Mouse (Mus musculus) cortical plate, adult 2 months (tissue): ENCODE results near the gene A930004D18Rik. TPM values are rescaled to one million over a fixed set of nuclear protein-coding genes. Genes with fewer than 3 reads are reported as not detected.

Source experiments
- H3K27ac ChIP-seq: fragments of 200-500 bp; 2 replicates; pipeline ENCODE4 v1.5.1; 2012; ENCODE audit warnings: low read length, control low read depth, inconsistent platforms; ENCODE audit not compliant: insufficient read depth
- H3K4me1 ChIP-seq: fragments of 200-500 bp; 2 replicates; pipeline ENCODE4 v1.6.1; 2011; ENCODE audit warnings: low read length; ENCODE audit not compliant: control insufficient read depth, insufficient read depth
- H3K4me3 ChIP-seq: fragments of 200-500 bp; 2 replicates; pipeline ENCODE4 v1.5.1; 2011; ENCODE audit warnings: mild to moderate bottlenecking, low read length, control low read depth; ENCODE audit not compliant: insufficient read depth
- CTCF ChIP-seq: fragments of 200-500 bp; IDR thresholded peaks from 2 replicates; pipeline ENCODE4 v1.5.1; 2011; ENCODE audit warnings: mild to moderate bottlenecking, control low read depth, low read length; ENCODE audit not compliant: insufficient read depth; ENCODE audit errors: extremely low read depth
- POLR2A ChIP-seq: fragments of 200-500 bp; IDR thresholded peaks from 2 replicates; pipeline ENCODE4 v1.6.1; 2011; ENCODE audit warnings: mild to moderate bottlenecking, low read length, control low read depth; ENCODE audit not compliant: insufficient read depth; ENCODE audit errors: extremely low read depth
- polyA plus RNA-seq: library from polyadenylated mRNA; depleted of rRNA; stranded (reverse); fragments of >200 nt; gene quantifications from 2 replicates; pipeline ENCODE4 v1.2.3, GENCODE M21; 2012

A930004D18Rik gene
- polyA plus RNA-seq, 1 experiment, result 1.9 TPM

DNA sequence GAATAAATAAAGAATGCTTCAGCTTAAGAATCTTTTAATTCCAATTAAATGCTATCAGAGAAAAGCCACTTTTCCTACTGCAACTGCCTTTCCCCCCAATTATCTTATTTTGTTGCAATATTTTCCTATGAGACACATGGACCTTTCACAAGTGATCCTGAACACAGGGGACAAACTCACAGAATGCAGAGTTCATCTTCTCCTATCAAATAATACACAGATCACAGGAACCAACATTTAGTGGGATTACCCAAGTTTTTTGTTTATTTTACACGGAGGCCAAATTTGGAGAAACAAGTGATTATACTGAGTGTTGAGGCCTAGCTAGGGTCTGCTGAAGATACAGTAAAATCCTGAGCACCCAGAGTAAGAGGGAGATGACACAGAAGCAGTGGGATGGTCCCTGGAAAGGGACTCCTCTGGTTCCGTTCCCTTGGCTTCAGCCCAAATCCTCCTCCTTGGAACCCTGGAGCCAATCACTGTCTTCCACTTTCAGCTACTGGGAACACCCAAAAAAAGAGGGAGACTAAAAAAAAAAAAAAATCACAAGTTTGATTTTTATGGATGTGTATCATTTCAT lies 16.5 kb upstream of the A930004D18Rik start:
- Histone ChIP-seq H3K4me1 (no peaks in the 10 kb centered on the region; the same call in 1 of the 2 replicates), H3K27ac (no peak overlapping the region), H3K4me3 (no peak overlapping the region)
- no peak for TF ChIP-seq POLR2A
- TF ChIP-seq CTCF, result no peak

DNA sequence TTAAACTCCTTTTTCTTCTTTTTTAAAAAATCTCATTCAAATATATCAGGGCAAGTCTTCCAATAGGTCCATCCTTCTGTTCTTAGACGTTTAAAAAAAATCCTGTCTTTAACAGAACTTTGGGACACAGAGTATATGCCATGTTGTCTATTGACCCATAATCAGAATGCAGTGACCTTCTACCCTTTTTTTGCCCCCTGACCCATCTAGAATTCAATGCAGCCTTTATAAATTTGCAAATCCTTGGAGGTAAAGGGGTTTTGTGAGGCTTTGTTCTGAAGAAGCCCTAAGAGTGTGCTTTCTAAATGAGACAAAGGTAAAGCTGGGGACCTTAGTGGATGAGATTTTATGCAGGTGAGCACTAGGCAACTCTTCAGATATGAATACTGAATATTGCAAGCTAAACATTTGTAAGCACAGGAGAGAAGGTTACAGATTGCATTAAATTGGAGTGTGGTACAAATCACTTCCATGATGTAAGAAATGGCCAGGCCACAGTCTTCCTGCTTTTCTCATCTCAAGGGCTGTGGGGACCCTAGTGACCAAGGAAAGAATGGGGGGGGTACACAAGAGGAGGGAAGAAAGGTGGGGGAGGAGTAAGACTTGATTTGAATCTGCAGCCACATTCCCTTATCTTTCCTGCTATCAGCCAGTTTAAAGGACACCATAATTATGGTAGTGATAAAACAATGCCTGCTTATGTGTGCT lies 15.9 kb upstream of the A930004D18Rik start:
- Histone ChIP-seq H3K4me1 (no peaks in the 10 kb centered on the region; the same call in 1 of the 2 replicates), H3K4me3 (no peak overlapping the region), H3K27ac (no peak overlapping the region)
- TF ChIP-seq POLR2A, result no peak
- no peak for TF ChIP-seq CTCF

DNA sequence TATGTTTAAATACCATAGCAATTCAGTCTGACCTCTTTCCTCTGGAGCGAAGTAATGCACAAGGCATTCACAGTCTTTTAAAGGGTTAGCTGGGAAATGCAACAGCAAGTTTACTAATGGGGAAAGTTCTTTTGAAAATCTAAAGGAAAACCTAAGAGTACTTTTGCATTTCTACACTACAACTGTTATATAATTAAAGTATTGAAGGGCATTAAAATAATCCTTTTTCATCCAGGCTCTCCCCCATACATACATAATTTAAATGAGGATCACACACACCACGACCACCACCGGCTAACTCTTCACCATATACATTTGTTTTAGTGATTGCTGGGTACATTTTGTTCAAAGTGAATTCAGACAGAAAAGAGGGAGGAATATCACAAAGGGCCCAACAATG lies 15.0 kb upstream of the A930004D18Rik start:
- H3K27ac ChIP-seq, result no peak overlapping the region
- TF ChIP-seq POLR2A, result no peak
- no peak for TF ChIP-seq CTCF
- H3K4me1 ChIP-seq, result no peaks in the 10 kb centered on the region; the same call in 1 of the 2 replicates
- H3K4me3 ChIP-seq, result no peak overlapping the region

DNA sequence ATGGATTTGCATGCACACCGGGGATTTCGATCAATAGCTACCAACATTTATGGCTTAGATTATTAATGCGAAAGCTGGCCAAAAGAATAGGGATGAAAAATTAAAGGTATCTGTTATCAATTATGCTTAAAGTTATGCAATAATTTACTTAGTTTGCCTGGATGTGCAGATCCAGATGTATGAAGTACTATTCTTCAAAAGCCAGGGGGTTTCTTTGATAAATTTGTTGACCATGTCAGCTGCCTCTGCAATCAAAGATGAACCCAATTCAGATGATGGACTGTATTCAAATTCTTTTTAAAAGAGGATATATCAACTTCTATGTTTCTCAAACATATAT lies 14.3 kb upstream of the A930004D18Rik start:
- no peaks in the 10 kb centered on the region; the same call in 1 of the 2 replicates for H3K4me1 ChIP-seq

DNA sequence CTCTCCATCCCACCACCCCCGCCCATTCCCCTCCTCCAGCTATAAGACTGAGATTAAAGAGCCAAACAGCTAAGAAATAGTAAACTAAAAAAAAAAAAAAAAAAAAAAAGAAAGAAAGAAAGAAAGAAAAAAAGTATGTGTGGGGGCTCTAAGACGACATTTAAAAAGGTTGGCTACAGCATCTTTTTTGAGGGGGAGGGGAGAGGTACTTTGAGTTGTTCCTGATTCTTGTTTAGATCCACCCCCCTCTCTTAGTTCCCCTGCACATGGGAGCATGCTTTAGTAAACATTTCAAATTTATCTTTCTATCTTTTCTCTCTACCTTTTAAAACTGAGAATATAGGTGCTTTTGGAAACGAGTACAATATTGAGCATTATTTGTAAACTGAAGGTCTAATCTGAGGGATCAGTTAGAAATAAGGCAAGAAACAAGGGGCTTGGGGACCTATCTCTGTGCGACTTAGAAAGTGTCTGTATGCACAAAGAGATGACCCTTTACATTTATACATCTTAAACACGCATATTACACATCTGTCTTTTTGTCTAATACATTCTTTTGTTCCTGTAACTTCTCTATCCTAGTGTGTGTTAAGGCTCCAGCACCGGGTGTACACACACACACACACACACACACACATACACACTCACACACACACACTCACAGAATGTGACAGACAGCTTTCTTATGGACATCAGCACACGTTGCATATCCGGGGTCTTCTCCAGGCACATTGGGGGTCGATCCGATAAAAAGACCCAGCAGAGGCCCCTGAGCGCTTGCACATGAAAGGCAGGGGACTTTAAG lies 13.7 kb upstream of the A930004D18Rik start:
- Histone ChIP-seq H3K27ac (no peak overlapping the region), H3K4me1 (no peaks in the 10 kb centered on the region; the same call in 1 of the 2 replicates), H3K4me3 (no peak overlapping the region)
- TF ChIP-seq POLR2A (no peak), CTCF (no peak)

More for the DNA sequence above, 14.3 kb upstream of the A930004D18Rik start:
- Histone ChIP-seq H3K27ac (no peak overlapping the region), H3K4me3 (no peak overlapping the region)
- TF ChIP-seq POLR2A (no peak), CTCF (no peak)

DNA sequence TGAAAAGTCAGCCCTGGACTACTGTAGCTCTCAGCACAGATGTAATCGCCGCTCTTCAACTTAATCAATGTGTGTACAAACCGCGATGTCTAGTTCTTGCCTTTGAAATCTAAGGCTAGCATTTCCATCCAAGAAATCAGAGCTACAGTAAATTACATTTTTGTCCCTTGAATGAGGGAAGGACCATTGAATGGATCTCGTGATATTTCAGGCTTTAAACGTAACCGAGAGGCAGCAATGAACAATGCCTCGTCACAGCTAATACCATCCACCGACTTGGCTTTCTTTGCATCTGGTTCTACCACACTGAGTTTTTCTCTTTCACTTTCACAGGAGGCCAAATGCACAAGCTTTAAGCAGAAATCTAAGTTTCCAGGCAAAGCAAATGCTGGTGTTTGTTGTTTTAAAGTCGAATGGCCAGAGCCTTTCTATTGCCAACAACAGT lies 13.0 kb upstream of the A930004D18Rik start:
- Histone ChIP-seq H3K27ac (peak overlapping the region; percentile 77), H3K4me1 (no peaks in the 10 kb centered on the region; the same call in 1 of the 2 replicates), H3K4me3 (no peak overlapping the region)
- TF ChIP-seq CTCF, result no peak

DNA sequence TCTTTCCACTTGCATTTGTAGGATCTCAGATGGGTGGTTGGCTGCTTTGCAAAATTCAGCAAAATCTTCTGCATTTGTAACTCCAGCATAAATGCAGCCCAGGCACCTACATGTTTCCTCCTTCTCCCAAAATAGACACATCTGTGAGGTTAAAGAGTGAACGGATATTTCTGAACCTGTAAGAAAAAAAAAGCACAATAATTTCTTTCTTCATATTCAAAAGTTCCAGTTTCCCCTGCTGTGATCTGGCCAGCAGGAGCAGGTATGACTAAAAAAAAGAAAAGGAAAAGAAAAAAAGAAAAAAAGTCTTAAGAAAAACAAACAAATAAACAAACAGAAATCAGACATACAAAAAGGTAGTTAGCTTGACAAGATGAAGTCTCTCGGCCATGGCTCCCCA lies 12.5 kb upstream of the A930004D18Rik start:
- no peak for TF ChIP-seq CTCF
- no peak for TF ChIP-seq POLR2A
- peak overlapping the region; percentile 76; the same call in 1 of the 2 replicates for H3K27ac ChIP-seq
- H3K4me1 ChIP-seq, result no peaks in the 10 kb centered on the region; the same call in 1 of the 2 replicates
- H3K4me3 ChIP-seq, result no peak overlapping the region

DNA sequence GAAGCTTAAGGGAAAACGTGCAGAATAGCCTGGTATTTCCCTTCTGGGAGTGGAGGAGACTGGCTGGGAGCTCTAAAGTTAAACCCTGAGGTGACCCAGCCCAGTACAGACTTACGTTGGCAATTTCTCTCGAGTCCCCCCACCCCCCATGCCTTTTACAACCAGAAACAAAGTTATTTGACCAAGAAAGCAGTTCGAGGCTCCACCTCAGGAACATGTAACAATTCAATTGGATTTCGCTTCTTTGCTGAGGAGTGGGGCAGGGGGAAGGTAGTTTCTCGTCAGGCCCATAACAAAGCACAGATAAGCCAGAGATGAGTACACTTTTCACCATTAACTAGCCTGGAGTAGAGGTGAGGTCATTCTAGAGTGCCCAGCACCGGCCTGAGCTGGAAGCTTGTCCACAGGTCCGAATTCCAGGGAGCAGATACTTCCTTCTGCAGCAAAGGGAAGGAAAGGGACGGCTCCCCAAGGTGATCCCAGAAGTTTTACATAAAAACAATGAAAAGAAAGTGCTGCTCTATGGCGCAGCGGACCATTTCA lies 11.8 kb upstream of the A930004D18Rik start:
- TF ChIP-seq CTCF (no peak), POLR2A (no peak)
- Histone ChIP-seq H3K4me1 (no peaks in the 10 kb centered on the region; the same call in 1 of the 2 replicates), H3K4me3 (peak overlapping the region; percentile 87; the same call in 1 of the 2 replicates), H3K27ac (peak overlapping the region; percentile 78)

DNA sequence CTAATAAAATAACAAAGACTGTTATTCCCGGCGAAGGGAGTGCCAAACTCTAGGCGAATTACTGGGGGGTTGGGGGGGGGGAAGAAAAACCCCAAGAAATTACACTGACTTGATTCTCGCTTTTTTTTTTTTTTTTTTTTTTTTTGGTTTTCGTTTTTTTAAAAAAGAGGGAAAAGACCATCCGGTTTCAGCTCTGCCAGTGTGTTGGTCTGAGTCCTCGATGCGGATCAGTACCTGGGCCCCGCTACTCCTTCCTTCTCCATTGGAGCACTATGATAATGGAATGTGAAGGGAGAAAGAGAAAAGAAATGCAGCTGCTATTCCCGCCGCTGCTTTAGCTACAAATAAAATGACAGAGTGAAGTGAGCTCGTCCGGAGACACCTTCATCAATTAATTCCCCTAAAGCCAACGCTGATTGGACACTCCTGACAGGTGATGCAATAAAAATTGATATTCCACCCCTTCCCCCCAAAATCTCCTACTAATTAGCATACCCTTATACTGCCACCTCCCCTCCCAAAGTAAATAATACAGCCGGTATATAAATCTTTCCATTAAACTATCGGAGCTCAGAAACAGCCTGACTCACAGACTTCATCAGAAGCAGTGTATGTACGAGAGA lies 11.0 kb upstream of the A930004D18Rik start, which contains the start of gene Skida1:
TSS of gene Skida1 (minus strand) at position 599 of the 623 bp plus-strand sequence.
- Histone ChIP-seq H3K4me3 (peak within 1 kb of the TSS; percentile 87), H3K4me1 (no peaks in the 10 kb centered on the region; the same call in 1 of the 2 replicates)

More for the DNA sequence above, 11.0 kb upstream of the A930004D18Rik start, which contains the start of gene Skida1:
- TF ChIP-seq POLR2A (no peak), CTCF (no peak)
- H3K27ac ChIP-seq, result peak within 1 kb of the TSS; percentile 98
